Mouse (Mus musculus): Measurements from ENCODE around the gene Gm45716. TPM values are rescaled to one million over a fixed set of nuclear protein-coding genes. Genes with fewer than 3 reads are reported as not detected.
"Not testable (repeated sequence)": the region's sequence is repeated elsewhere in the genome, so short reads cannot be mapped to it uniquely, and the experiment has no call there.

Gm45716 gene
- polyA plus RNA-seq, 1 experiment from 2014 or later: 29.3 TPM

- Histone ChIP-seq H3K27me3 (no peaks in the 10 kb centered on the region), H3K9me3 (no peaks in the 10 kb centered on the region), H3K36me3 (peaks cover 46% of the 10 kb centered on the region), H3K4me2 (no peak overlapping the region), H3K9ac (no peak overlapping the region), H3K4me3 (no peak overlapping the region), H3K27ac (no peak overlapping the region), H3K4me1 (replicated peaks) (no peaks in the 10 kb centered on the region)
- 90% methylated on average over 8 of the region's 8 CpGs for WGBS
- no peak for ATAC-seq (ENCODE audit: low FRiP score)
These were observed 88.7 kb downstream of the Gm45716 start for GRCm38 (mm10) chr11:90276150-90276549.

- ATAC-seq (ENCODE audit: low FRiP score): no peak
- 94% methylated on average over 12 of the region's 12 CpGs for WGBS
These were observed 89.1 kb downstream of the Gm45716 start for GRCm38 (mm10) chr11:90276561-90276960.

GRCm38 (mm10) chr11:90280069-90280468 lies 92.6 kb downstream of the Gm45716 start:
- no peak for ATAC-seq (ENCODE audit: low FRiP score)
- Histone ChIP-seq H3K4me1 (replicated peaks) (no peaks in the 10 kb centered on the region), H3K9ac (no peak overlapping the region), H3K4me2 (no peak overlapping the region), H3K9me3 (no peaks in the 10 kb centered on the region), H3K27me3 (no peaks in the 10 kb centered on the region), H3K27ac (no peak overlapping the region), H3K36me3 (peaks cover 18% of the 10 kb centered on the region), H3K4me3 (no peak overlapping the region)
- 93% methylated on average over 5 of the region's 5 CpGs for WGBS

More at GRCm38 (mm10) chr11:90276561-90276960, 89.1 kb downstream of the Gm45716 start:
- Histone ChIP-seq H3K27ac (no peak overlapping the region), H3K9ac (no peak overlapping the region), H3K36me3 (peaks cover 43% of the 10 kb centered on the region), H3K4me1 (replicated peaks) (no peaks in the 10 kb centered on the region), H3K9me3 (no peaks in the 10 kb centered on the region), H3K4me3 (no peak overlapping the region), H3K4me2 (no peak overlapping the region), H3K27me3 (no peaks in the 10 kb centered on the region)

- H3K9me3 ChIP-seq; H3K27ac ChIP-seq; H3K4me3 ChIP-seq; ATAC-seq (ENCODE audit: low FRiP score); H3K27me3 ChIP-seq; H3K4me1 ChIP-seq (replicated peaks); H3K9ac ChIP-seq; H3K36me3 ChIP-seq; H3K4me2 ChIP-seq: not testable (repeated sequence)
- WGBS: 96% methylated on average over 2 of the region's 2 CpGs
These were observed 94.5 kb downstream of the Gm45716 start for GRCm38 (mm10) chr11:90281943-90282342.

- Histone ChIP-seq H3K36me3 (no peaks in the 10 kb centered on the region), H3K9me3 (no peaks in the 10 kb centered on the region), H3K4me3 (no peak overlapping the region), H3K9ac (no peak overlapping the region), H3K27me3 (no peaks in the 10 kb centered on the region), H3K27ac (no peak overlapping the region), H3K4me1 (replicated peaks) (no peaks in the 10 kb centered on the region), H3K4me2 (no peak overlapping the region)
- ATAC-seq (ENCODE audit: low FRiP score): no peak
- 85% methylated on average over 4 of the region's 4 CpGs for WGBS
These were observed 95.7 kb downstream of the Gm45716 start for GRCm38 (mm10) chr11:90283159-90283558.

GRCm38 (mm10) chr11:90283601-90284000 lies 96.1 kb downstream of the Gm45716 start:
- Histone ChIP-seq H3K36me3 (no peaks in the 10 kb centered on the region), H3K27me3 (no peaks in the 10 kb centered on the region), H3K4me2 (no peak overlapping the region), H3K9ac (no peak overlapping the region), H3K4me1 (replicated peaks) (no peaks in the 10 kb centered on the region), H3K4me3 (no peak overlapping the region), H3K9me3 (no peaks in the 10 kb centered on the region), H3K27ac (no peak overlapping the region)
- ATAC-seq (ENCODE audit: low FRiP score): no peak
- WGBS: 87% methylated on average over 6 of the region's 6 CpGs

GRCm38 (mm10) chr11:90284079-90284478 lies 96.6 kb downstream of the Gm45716 start:
- Histone ChIP-seq H3K27me3 (no peaks in the 10 kb centered on the region), H3K9me3 (no peaks in the 10 kb centered on the region), H3K27ac (no peak overlapping the region), H3K4me1 (replicated peaks) (no peaks in the 10 kb centered on the region), H3K4me2 (no peak overlapping the region), H3K9ac (no peak overlapping the region), H3K36me3 (no peaks in the 10 kb centered on the region), H3K4me3 (no peak overlapping the region)
- ATAC-seq (ENCODE audit: low FRiP score): no peak
- WGBS: 76% methylated on average over 2 of the region's 2 CpGs

- ATAC-seq (ENCODE audit: low FRiP score): no peak
- 76% methylated on average over 4 of the region's 4 CpGs for WGBS
These were observed 97.1 kb downstream of the Gm45716 start for GRCm38 (mm10) chr11:90284623-90285022.

GRCm38 (mm10) chr11:90286550-90287154 lies 99.2 kb downstream of the Gm45716 start:
- H3K36me3 ChIP-seq: no peaks in the 10 kb centered on the region
- no peak overlapping the region for H3K4me3 ChIP-seq
- no peak overlapping the region for H3K9ac ChIP-seq
- 92% methylated on average over 6 of the region's 6 CpGs for WGBS
- no peak overlapping the region for H3K4me2 ChIP-seq
- H3K27me3 ChIP-seq: no peaks in the 10 kb centered on the region
- H3K4me1 ChIP-seq (replicated peaks): no peaks in the 10 kb centered on the region
- no peak overlapping the region for H3K27ac ChIP-seq
- no peak for ATAC-seq (ENCODE audit: low FRiP score)
- H3K9me3 ChIP-seq: no peaks in the 10 kb centered on the region

More at GRCm38 (mm10) chr11:90284623-90285022, 97.1 kb downstream of the Gm45716 start:
- H3K4me1 ChIP-seq (replicated peaks): no peaks in the 10 kb centered on the region
- no peaks in the 10 kb centered on the region for H3K27me3 ChIP-seq
- no peak overlapping the region for H3K4me2 ChIP-seq
- H3K27ac ChIP-seq: no peak overlapping the region
- no peaks in the 10 kb centered on the region for H3K36me3 ChIP-seq
- no peaks in the 10 kb centered on the region for H3K9me3 ChIP-seq
- no peak overlapping the region for H3K4me3 ChIP-seq
- H3K9ac ChIP-seq: no peak overlapping the region

- no peaks in the 10 kb centered on the region for H3K27me3 ChIP-seq
- no peak overlapping the region for H3K27ac ChIP-seq
- no peak overlapping the region for H3K4me2 ChIP-seq
- H3K36me3 ChIP-seq: no peaks in the 10 kb centered on the region
- no peak overlapping the region for H3K4me3 ChIP-seq
- no peaks in the 10 kb centered on the region for H3K4me1 ChIP-seq (replicated peaks)
- 75% methylated on average over 4 of the region's 4 CpGs for WGBS
- no peaks in the 10 kb centered on the region for H3K9me3 ChIP-seq
- no peak overlapping the region for H3K9ac ChIP-seq
- no peak for ATAC-seq (ENCODE audit: low FRiP score)
These were observed 103.7 kb downstream of the Gm45716 start for GRCm38 (mm10) chr11:90291156-90291555.

- ATAC-seq (ENCODE audit: low FRiP score): no peak
- H3K4me1 ChIP-seq (replicated peaks): no peaks in the 10 kb centered on the region
- H3K36me3 ChIP-seq: no peaks in the 10 kb centered on the region
- no peak overlapping the region for H3K9ac ChIP-seq
- H3K9me3 ChIP-seq: no peaks in the 10 kb centered on the region
- H3K4me3 ChIP-seq: no peak overlapping the region
- H3K4me2 ChIP-seq: no peak overlapping the region
- no peak overlapping the region for H3K27ac ChIP-seq
- no peaks in the 10 kb centered on the region for H3K27me3 ChIP-seq
These were observed 105.3 kb downstream of the Gm45716 start for GRCm38 (mm10) chr11:90292766-90293165.

- H3K9me3 ChIP-seq: no peaks in the 10 kb centered on the region
- no peak for ATAC-seq (ENCODE audit: low FRiP score)
- no peaks in the 10 kb centered on the region for H3K27me3 ChIP-seq
- H3K4me1 ChIP-seq (replicated peaks): no peaks in the 10 kb centered on the region
- no peaks in the 10 kb centered on the region for H3K36me3 ChIP-seq
- H3K4me2 ChIP-seq: no peak overlapping the region
- H3K4me3 ChIP-seq: no peak overlapping the region
- WGBS: 94% methylated on average over 2 of the region's 2 CpGs
- H3K27ac ChIP-seq: no peak overlapping the region
- no peak overlapping the region for H3K9ac ChIP-seq
These were observed 107.1 kb downstream of the Gm45716 start for GRCm38 (mm10) chr11:90294622-90295021.
